Mouse (Mus musculus): ENCODE measurements around the gene Chpt1.
"Not testable (repeated sequence)": the region's sequence is repeated elsewhere in the genome, so short reads cannot be mapped to it uniquely, and the experiment has no call there.

Gene Chpt1

DNA sequence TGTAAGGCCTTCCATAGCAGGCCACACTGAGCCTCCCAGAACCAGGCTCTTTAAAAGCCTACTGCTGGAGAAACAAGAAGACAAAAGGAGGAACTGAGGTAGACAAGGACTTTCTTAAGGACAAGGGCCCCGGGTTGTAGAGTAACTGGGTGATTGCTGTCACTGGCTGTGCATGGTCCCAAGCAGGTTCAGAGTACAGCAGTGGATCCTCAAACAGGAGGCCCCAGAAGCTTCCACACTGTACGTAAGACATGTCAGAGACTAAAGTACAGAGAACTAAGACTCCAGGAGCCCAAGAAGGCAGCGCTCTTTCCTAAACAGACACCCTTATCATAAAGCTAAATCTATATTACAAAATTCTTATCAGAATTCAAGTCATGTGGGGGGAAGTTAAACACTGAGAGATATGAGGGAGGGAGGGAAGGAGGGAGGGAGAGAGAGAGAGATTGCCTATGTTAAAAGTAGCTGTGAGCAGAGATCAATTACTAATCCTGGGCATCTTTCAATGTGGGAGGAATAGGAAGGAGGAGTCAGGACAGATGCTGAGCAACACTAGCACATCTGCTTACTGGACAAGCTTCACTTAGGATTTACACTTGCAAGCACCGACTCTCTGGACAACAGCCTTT is 8.8 kb downstream of the Chpt1 start:
- DNase-seq (ENCODE audit: low spot score), result no peak

DNA sequence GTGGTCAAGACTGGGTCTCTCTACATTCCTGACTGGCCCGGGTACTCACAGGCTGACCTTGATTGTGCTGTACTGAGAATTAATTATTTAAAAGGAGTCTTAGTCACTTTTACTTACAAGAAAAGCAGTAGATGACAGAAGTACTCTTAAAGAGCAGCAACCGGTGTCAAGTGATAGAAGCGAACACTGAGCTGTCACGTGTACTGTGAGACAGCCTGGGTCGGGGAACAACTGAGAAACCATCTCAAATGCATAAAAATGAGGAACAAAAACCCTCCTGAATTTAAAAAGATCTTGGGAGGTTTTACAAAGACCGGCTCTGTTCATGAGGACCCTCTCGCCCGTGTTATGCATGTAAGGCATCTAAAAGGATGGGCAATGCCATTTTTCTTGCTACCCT is 11.2 kb downstream of the Chpt1 start:
- DNase-seq (ENCODE audit: low spot score), result no peak

- DNase-seq (ENCODE audit: low spot score), result no peak
These were observed 12.2 kb downstream of the Chpt1 start for GRCm38 (mm10) chr10:88491632-88492031.

DNA sequence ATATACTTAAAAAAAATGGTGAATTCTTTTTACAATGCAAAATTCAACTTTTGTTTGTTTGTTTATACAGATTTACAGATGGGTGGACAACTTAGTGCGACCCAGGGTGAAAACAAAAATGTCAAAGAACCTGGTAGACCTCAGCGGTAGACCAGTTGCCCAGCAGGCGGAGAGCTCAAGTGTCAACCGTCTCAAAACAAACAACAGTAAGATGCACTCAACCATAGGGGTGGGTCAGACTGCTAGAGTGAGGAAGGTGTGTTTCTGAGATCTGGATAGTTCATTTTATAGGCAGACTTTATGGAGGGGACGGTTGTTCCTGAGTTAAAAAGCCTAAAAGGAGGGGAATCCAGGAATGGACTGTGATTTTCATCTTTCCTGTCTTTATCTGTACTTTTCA is 15.2 kb downstream of the Chpt1 start:
- no peak for DNase-seq (ENCODE audit: low spot score)

DNA sequence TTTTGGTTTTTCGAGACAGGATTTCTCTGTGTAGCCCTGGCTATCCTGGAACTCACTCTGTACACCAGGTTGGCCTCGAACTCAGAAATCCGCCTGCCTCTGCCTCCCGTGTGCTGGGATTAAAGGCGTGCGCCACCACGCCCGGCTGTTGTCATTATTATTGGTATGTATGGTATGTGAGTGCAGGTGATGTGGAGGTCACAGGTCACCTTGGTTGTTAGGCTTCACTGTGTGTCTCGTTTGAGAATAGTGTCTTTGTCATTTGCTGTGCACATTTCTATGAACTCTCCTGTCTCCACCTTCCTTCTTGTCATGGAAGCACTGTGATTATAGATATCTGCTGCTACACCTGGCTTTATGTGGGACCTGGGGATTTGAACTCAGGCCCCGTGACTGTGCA is 21.0 kb downstream of the Chpt1 start:
- not testable (repeated sequence) for DNase-seq (ENCODE audit: low spot score)

GRCm38 (mm10) chr10:88460122-88460820 is 43.6 kb downstream of the Chpt1 start:
- DNase-seq (ENCODE audit: low spot score), result no peak

DNA sequence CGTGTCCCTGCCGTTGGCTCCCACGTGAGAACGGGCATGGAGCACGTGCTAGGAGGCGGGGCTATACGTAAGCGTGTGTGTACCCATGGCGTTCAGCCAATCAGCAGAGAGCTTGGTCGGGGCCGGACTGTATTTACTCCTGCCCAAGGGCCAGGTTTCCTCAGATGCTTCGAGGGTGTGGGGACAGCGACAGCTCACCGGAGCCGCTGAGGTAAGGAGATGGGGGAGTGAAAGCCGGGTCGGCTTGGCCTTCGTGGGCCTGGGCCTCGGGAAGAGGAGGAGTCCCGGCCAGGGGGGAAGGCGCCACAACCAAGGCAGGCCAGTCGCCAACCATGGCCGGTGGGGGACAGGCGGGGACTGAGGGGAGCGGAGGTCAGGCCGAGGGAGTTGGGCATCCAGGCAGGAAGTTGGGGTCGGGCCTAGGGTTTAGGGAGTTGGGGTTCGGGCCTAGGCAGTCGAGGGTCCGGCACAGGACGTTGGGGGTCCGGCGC is 44.3 kb downstream of the Chpt1 start, which contains the start of gene Sycp3:
Gene Sycp3 (plus strand): TSS at position 68 of the 491 bp plus-strand sequence.
- no peak for DNase-seq (ENCODE audit: low spot score)

DNA sequence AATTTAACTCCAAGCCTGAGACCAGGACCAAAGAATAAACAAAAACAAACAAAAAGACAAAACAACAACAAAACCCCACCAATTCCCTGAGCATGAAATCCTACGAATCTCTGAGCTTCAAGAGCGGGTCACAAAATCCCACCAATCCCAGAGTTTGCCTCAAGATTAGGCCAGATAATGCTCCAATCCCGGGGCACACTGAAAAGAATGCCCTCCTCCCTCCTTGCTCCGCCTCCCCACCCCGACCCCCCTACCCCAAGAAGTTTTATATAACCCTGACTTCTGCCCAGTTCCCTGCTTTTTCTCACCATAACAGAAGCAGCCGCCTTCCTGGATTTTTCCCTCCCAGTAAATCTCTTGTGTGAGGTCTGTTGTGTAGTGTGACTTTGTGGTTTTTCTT is 46.1 kb downstream of the Chpt1 start:
- DNase-seq (ENCODE audit: low spot score), result peak; percentile 2

- no peak for DNase-seq (ENCODE audit: low spot score)
These were observed 51.9 kb downstream of the Chpt1 start for GRCm38 (mm10) chr10:88451990-88452389.

- no peak for DNase-seq (ENCODE audit: low spot score)
These were observed 52.7 kb downstream of the Chpt1 start for GRCm38 (mm10) chr10:88451221-88451620.

GRCm38 (mm10) chr10:88441224-88441623 is 62.6 kb downstream of the Chpt1 start:
- DNase-seq (ENCODE audit: low spot score), result no peak

- no peak for DNase-seq (ENCODE audit: low spot score)
These were observed 75.9 kb downstream of the Chpt1 start for GRCm38 (mm10) chr10:88427998-88428397.

- no peak for DNase-seq (ENCODE audit: low spot score)
These were observed 77.0 kb downstream of the Chpt1 start for GRCm38 (mm10) chr10:88426896-88427295.

GRCm38 (mm10) chr10:88426158-88426816 is 77.6 kb downstream of the Chpt1 start:
- DNase-seq (ENCODE audit: low spot score), result peak; percentile 78

GRCm38 (mm10) chr10:88420655-88421435 is 83.0 kb downstream of the Chpt1 start:
- no peak for DNase-seq (ENCODE audit: low spot score)

- DNase-seq (ENCODE audit: low spot score), result no peak
These were observed 83.7 kb downstream of the Chpt1 start for GRCm38 (mm10) chr10:88420141-88420541.

DNA sequence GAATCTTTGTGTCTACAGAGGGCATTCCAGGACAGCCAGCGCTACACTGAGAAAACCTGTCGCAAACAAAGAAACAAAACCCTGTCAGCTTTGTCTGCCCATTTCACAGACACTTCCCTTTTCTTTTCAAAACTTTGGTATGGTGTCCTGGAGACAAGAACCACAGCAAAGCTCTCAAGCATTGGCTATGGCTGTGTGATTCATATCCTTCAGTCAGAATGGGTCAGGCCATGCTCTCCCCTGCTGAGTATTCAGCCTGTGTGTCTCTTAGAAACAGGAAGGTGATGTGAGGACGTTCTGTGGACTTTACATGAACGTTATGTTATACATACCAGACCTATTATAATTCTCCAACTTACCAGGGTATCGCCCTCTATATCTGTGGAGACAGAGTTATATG is 86.2 kb downstream of the Chpt1 start:
- DNase-seq (ENCODE audit: low spot score), result no peak

- no peak for DNase-seq (ENCODE audit: low spot score)
These were observed 91.4 kb downstream of the Chpt1 start for GRCm38 (mm10) chr10:88412290-88412995.

DNA sequence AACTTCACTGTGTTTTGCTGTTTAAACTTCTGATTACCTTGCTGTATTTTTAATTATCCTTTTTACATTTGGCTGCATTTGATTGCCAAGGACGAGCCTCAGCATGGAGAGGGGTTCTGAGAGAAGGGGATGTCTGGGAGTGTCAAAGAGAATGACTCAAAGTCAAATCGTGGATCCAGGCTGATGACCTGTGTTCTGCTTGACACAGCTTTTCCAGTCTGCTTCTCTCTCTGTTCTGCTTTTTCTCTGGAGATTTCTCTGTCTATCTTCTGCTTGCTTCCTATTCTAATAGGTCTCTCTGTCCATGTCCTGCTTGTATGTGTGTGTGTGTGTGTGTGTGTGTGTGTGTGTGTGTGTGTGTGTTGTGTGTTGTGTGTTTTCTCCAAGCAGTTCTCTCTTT is 94.1 kb downstream of the Chpt1 start:
- DNase-seq (ENCODE audit: low spot score), result no peak

DNA sequence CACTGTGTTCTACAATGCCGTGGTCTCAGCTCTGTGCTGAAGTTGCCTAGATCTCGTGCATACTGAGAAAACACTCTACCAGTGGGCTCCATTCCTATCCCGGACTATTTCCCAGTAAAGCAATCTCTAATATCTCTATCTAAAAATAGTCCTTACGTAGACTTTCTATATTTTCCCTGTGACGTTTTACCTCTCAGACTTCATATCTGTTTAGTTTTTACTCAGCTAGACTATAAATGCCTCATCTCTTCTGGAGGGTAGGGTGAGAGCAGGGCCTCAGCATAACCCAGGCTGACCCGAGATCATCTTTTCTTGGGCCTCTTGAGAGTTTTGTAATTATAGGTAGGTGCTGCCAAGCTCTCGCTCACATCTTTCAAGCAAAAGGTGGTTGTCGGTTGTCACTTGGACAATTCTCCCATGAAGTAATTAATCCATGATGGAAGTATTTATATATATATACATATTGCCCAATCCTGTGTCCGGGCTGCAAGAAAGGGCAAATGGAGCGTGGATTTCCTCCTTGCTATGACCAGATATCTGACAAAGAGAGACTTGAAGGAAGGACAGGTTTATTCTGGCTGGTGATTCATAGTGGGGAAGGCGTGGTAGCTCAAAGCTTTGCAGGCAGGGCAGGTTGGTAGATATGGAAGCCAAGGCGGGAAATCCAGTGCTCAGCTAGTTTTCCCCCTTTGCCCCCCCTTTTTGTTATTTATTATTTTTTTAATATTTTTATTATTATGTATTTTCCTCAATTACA is 95.8 kb downstream of the Chpt1 start:
- no peak for DNase-seq (ENCODE audit: low spot score)

DNA sequence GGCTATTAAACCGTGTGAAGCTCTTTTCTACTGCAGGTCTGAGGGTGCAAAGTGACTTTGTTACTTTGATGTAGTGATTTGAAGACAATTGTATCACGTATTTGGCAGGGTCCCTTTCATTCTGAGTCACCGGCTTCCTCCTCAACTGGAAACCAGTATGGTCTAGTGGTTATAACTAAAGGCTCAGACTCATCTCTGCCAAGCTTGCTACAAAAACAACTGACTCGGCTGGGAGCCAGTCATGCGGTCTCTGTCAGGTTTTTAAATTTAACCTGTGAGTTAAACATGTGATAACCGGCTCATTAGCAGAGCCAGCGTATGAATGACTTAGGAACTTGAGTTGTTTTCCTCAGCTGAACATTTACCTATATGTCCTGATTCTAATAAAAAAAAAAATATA is 98.1 kb downstream of the Chpt1 start:
- DNase-seq (ENCODE audit: low spot score), result no peak
